Mouse (Mus musculus) heart, adult 2 months (tissue): ENCODE data around the gene Gtsf2.

ENCODE experiments used
- CTCF ChIP-seq: fragments of 200-600 bp; IDR thresholded peaks from 2 replicates; pipeline ENCODE4 v1.8.1; 2022; ENCODE audit warnings: antibody characterized with exemption, mild to moderate bottlenecking, moderate library complexity
- POLR2A ChIP-seq: fragments of 200-500 bp; IDR thresholded peaks from 2 replicates; pipeline ENCODE4 v1.6.1; 2011; ENCODE audit warnings: mild to moderate bottlenecking, low read depth, low read length, control low read depth; ENCODE audit not compliant: insufficient read depth

DNA sequence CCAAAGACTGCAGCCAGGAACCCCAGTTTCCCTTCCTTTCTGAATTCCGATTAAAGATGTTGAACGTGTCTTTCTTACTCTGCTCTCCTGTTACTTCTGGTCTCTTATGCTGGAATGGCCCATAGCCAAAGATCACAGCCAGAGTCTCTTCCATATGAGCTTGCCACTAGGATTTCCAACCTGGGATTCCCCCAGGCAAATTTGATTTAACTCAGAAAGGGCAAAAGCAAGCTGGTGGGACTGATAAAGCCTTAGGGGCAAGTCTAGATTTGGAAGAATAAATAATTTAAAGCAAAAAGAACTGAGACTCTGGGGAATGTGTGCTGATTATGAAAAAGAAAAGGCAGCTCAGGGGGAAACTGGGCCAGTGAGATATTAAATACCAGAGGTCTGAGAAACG, 36.8 kb upstream of the Gtsf2 start:
- TF ChIP-seq CTCF, result no peak
- no peak for TF ChIP-seq POLR2A
